Mouse (Mus musculus) gastrocnemius, postnatal 25 days (tissue): Measurements from ENCODE around the gene Kif1bp. TPM values are rescaled to one million over a fixed set of nuclear protein-coding genes. Genes with fewer than 3 reads are reported as not detected.
"Not testable (repeated sequence)": the region's sequence is repeated elsewhere in the genome, so short reads cannot be mapped to it uniquely, and the experiment has no call there.

Experiments
- DNase-seq: peaks from one replicate; pipeline ENCODE4 v3.0.0; 2022
- long read RNA-seq, 2 experiments: library from polyadenylated mRNA; stranded (forward); transcript quantifications; one replicate each; pipeline ENCODE4 v2.0.0; 2021
- total RNA-seq, 2 experiments: library from RNA; stranded (reverse); gene quantifications; 1 replicate in 1 of 2; 2 replicates in 1 of 2; pipeline ENCODE4 v1.2.3; 2021

Gene Kif1bp
- total RNA-seq = 10 to 100 TPM; 22.5 to 26.7 TPM
- long read RNA-seq, experiment 1, transcript Kif1bp-201 (7 exons, 2,472 nt) = major isoform, 18 of 27 reads
- long read RNA-seq, experiment 1, partial matches to known transcripts = 0 of 27 reads
- long read RNA-seq, experiment 1, other reads (novel, unspliced or antisense) = 9 of 27 reads
- long read RNA-seq, experiment 2, transcript Kif1bp-201 (7 exons, 2,472 nt) = major isoform, 34 of 40 reads
- long read RNA-seq, experiment 2, partial matches to known transcripts = 2 of 40 reads
- long read RNA-seq, experiment 2, other reads (novel, unspliced or antisense) = 4 of 40 reads

DNA sequence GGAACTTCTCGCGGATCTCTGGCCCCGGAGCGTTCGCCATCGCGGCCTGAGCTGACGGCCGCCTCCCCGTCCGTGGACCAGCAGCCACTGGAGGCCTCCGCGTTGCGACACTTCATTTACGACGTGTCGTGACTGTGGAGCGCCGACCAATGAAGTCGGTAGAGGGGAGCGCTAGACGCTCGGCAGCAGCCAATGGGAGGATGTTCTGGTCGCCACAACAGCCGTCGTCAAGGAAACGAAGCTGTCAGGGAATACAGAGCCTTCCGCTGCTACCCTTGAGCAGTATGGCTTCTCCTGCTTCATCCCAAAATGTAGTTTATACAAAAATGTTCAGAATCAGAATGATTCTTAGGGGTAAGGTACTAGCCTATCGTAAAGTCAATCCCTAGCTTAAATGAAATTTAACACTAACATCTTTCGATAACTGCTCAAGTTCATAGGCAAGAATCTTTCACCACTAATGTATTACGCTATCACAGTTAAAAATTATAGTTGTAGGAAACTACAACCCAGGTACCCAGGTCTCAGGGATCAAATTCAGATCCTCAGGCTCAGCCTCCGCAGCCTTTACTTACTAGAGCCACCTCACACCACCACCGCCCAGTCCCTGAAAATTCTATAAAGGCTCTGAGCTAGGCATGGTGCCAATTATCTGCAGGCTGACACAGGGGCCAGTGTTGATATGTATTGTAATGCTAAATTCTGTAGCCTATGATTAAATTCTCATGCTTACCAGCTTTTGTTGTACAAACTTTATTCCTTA is at the start of gene Kif1bp:
Kif1bp (minus strand) TSS at position 120 of the 763 bp plus-strand sequence.
- DNase-seq = peak; percentile 95

DNA sequence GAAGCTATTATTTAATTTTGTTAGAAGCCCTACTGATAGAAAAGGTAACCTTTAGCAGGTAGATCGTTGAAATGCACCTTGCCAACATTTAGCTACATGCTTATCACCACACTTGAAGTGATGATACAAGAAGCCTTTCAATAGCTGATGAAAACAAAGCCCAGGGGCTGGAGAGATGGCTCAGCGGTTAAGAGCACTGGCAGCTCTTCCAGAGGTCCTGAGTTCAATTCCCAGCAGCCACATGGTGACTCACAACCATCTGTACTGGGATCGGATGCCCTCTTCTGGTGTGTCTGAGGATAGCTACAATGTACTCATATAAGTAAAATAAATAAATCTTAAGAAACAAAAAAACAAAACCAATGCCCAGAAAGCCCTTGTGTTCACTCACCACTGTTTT is 25.9 kb upstream of the Kif1bp start:
- DNase-seq = no peak

GRCm38 (mm10) chr10:62603233-62604030 is 25.2 kb upstream of the Kif1bp start:
- no peak for DNase-seq

DNA sequence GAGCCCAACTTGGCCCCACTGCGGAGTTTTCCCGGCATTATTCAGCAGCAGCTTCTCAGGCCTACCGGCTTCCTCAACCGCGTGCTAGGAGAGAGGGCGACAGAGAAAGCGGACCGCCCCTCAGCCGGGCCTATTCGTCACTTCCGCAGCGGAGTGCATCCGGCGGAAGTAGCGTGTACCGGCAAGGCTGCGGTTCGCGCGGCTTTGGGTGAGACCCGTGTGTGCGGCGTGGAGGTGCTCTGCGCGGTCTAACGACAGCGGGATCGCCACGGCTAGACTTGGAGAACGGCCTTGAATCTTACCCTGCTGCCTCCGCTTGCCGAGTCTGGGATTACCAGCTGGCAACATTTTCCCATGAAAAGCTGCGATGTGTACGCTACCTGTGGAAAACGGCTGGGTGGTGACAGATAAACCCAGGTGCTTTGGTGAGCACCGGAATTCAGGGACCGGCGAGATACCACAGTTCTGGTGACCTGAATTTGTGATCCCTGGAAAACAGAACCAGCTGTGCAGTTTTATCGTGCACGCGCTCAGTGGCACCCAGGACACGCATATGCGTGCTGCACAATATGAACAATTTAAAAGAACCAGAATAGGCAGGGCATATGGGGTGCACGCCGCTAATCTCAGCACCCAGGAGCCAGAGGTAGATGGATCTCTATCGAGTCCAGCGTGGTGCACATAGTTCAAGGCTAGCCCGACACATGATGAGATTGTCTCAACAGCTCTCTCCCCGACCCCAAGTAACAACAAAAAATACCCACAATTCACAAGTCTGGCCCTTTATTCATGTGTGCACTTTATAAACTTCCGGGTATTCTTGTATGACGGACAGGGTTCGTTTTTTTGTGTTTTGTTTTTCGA is 24.2 kb upstream of the Kif1bp start, which contains the start of gene Ddx21:
Ddx21 (minus strand) TSS at position 105 of the 864 bp plus-strand sequence.
- DNase-seq = peak; percentile 87

- no peak for DNase-seq
These were observed 23.5 kb upstream of the Kif1bp start for GRCm38 (mm10) chr10:62601833-62602176.

GRCm38 (mm10) chr10:62601053-62601791 is 23.0 kb upstream of the Kif1bp start:
- no peak for DNase-seq

DNA sequence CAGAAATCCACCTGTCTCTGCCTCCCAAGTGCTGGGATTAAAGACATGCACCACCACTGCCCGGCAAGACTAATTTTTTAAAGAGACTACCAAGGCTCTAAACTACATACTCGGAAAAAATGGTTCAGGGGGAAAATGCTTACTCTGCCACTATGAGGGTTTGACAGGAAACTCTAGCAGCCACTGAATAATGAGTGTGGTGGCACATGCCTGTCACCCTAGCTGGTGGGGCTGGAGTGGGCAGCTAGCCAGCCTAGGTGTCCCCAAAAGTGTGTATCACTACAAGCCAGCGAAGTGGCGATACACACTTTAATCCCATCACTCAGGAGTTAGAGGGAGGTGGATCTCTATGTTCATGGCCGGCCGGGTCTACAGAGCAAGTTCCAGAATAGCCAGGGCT is 21.8 kb upstream of the Kif1bp start:
- no peak for DNase-seq

- not testable (repeated sequence) for DNase-seq
These were observed 21.1 kb upstream of the Kif1bp start for GRCm38 (mm10) chr10:62599311-62599710.

DNA sequence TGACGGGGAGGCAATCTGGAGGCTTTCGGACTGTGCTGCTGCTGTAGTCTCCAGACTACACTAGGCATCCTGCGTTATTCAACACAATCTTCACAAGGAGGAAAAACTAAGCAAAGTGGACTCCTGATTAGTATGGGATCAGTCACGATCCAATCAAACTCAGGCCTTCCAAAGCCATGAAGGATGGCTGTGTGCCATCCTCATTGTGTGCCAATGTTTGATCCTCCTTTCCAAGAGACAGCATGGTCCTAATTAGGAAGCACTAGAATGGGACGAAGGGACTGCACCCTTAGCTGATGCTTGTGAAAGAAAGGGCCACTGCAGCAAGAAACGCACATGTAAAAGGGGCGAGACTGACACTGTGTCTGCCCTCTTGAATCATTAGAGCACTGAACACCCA is 14.2 kb upstream of the Kif1bp start:
- DNase-seq = no peak

DNA sequence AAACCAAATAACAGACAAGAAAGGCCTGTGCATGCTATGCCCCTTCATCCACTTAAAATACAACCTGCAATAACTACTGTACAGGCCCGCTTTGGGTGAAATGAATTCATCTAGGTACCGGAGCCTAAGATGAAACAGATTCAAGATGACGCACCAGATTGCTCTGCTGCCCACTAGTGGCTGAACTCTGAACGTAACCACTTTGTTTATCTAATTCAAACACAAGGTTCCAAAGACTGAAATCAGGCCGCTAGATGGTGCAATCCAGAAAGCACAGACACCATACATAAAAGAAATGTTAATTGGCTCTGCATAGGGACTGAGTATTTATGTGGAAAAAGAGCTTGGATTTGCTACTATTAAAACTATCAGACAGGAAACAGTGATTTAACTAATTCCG is 11.9 kb upstream of the Kif1bp start:
- peak; percentile 52 for DNase-seq

DNA sequence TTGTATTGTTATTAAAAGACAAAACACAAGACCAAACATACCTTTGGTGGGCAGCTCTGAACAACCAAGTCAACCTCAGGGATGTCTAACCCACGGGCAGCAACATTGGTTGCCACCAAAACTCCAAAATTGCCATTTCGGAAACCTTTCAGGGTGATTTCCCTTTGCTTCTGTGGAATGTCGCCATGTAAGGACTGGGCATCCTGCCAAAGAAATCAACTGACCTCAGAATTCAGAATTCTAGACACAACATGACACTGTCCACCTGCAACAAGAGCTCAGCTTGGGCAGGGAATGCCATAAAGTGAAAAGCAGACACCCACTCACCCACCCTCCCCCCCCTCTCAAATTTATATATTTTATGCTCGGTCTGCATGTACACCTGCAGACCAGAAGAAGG is 10.4 kb upstream of the Kif1bp start:
- no peak for DNase-seq

- no peak for DNase-seq
These were observed 5.0 kb upstream of the Kif1bp start for GRCm38 (mm10) chr10:62583245-62583644.

GRCm38 (mm10) chr10:62582701-62583100 is 4.4 kb upstream of the Kif1bp start:
- no peak for DNase-seq

DNA sequence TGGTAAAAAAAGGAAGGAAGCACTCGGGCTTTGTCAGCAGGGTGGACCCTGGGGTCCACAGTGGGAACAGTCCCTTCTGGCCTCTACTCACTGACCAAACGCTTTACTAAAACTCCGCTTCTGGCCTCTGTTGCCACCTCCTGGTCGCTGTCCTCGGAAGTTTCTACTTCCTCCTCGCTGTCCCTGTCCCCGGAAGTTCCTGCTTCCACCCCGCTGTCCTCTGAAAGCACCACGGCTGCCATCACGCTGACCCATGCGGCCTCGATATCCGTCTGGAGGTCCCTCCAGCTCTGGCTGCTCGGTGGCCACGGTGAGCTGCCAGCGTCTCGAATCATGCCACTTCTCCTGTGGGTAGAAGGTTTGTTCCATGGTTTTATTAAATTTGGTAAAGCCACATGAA is 4.0 kb upstream of the Kif1bp start:
- DNase-seq = no peak

- DNase-seq = not testable (repeated sequence)
These were observed 872 bp upstream of the Kif1bp start for GRCm38 (mm10) chr10:62579129-62579528.

GRCm38 (mm10) chr10:62577673-62578337 is 452 bp downstream of the Kif1bp start:
- DNase-seq = no peak

GRCm38 (mm10) chr10:62575001-62575400 is 3.3 kb downstream of the Kif1bp start:
- DNase-seq = no peak

GRCm38 (mm10) chr10:62570126-62570871 is 8.0 kb downstream of the Kif1bp start:
- DNase-seq = no peak

DNA sequence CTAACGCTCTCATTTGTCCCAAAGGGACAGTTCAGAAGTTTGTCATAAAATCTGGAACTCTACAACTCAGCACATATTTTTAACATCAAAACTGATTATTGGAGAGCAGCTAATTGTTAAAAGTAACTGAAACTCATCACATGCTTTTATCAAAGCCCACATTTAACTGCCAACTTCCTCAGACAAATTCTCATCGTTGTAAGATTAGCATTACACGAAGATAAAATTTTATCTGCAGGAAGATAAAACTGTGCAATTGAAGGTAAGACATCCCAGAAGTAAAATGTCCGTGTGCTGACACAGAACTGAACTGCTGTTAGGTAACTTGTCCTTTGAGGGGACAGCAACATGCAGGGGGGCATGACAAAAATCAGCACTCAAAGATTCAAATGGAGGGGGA is 9.4 kb downstream of the Kif1bp start:
- no peak for DNase-seq

DNA sequence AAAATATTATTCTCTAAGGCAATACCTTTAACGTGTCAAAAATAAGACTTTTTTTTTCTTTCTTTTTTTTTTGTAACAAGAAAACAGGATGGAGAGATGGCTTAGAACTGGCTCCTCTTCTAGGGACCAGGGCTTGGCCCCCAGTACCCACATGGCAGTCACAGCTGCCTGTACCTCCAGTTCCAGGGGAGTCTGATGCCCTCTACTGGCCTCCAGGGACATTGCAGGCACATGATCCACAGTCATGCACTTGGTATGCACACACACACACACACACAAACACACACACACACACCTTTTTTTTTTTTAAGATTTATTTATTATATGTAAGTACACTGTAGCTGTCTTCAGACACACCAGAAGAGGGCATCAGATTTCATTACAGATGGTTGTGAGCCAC is 20.5 kb downstream of the Kif1bp start:
- DNase-seq = no peak
